Mouse (Mus musculus) midbrain, postnatal 0 days (tissue): ENCODE measurements around the gene Tcf23. TPM values are rescaled to one million over a fixed set of nuclear protein-coding genes. Genes with fewer than 3 reads are reported as not detected.

Experiments used
- ATAC-seq: fragments of 200-750 bp; cut with Nextera tagmentation; 2 replicates; pipeline ENCODE4 v1.8.0; 2017; ENCODE audit warnings: moderate number of reproducible peaks, mild to moderate bottlenecking, moderate TSS enrichment, moderate library complexity; ENCODE audit not compliant: low FRiP score
- DNase-seq: peaks from one replicate; pipeline ENCODE4 v3.0.0-alpha.2; 2015; ENCODE audit warnings: low spot score
- H3K27ac ChIP-seq: fragments of 300-500 bp; sonication (generic); 2 replicates; pipeline ENCODE4 v1.5.1; 2014; ENCODE audit warnings: low read depth, mild to moderate bottlenecking, low read length, mixed read lengths
- H3K27me3 ChIP-seq: fragments of 300-500 bp; sonication (generic); 2 replicates; pipeline ENCODE4 v1.6.1; 2014; ENCODE audit warnings: low read length, control low read depth, mixed read lengths; ENCODE audit not compliant: insufficient read depth
- H3K36me3 ChIP-seq: fragments of 300-500 bp; sonication (generic); 2 replicates; pipeline ENCODE4 v1.6.1; 2014; ENCODE audit warnings: low read length, control low read depth, mixed read lengths; ENCODE audit not compliant: insufficient read depth
- H3K4me1 ChIP-seq: fragments of 300-500 bp; sonication (generic); 2 replicates; pipeline ENCODE4 v1.6.1; 2014; ENCODE audit warnings: mild to moderate bottlenecking, control low read depth, antibody characterized with exemption, low read length, mixed read lengths; ENCODE audit not compliant: insufficient read depth
- H3K4me2 ChIP-seq: fragments of 300-500 bp; sonication (generic); 2 replicates; pipeline ENCODE4 v1.6.1; 2014; ENCODE audit warnings: low read depth, mild to moderate bottlenecking, low read length, mixed read lengths; ENCODE audit not compliant: poor library complexity, severe bottlenecking
- H3K4me3 ChIP-seq: fragments of 300-500 bp; sonication (generic); 2 replicates; pipeline ENCODE4 v1.5.1; 2014; ENCODE audit warnings: low read depth, mild to moderate bottlenecking, low read length, moderate library complexity
- H3K9ac ChIP-seq: fragments of 300-500 bp; sonication (generic); replicated peaks from 2 replicates; pipeline ENCODE4 v1.6.1; 2014; ENCODE audit warnings: mild to moderate bottlenecking, low read length, moderate library complexity, mixed read lengths; ENCODE audit not compliant: poor library complexity, severe bottlenecking
- H3K9me3 ChIP-seq: fragments of 300-500 bp; sonication (generic); 2 replicates; pipeline ENCODE4 v1.6.1; 2016; ENCODE audit warnings: low read length, control low read depth
- CTCF ChIP-seq: IDR thresholded peaks from 2 replicates; pipeline ENCODE4 v1.5.1; 2016; ENCODE audit warnings: antibody characterized with exemption, mild to moderate bottlenecking
- WGBS: fragments of 180-500 bp; shearing (Covaris S2); extraction: QIAGEN DNeasy Blood & Tissue Kit; methylation state at CpG from one replicate; pipeline ENCODE4 v1.1.7; 2014; 5-methylcytosine and 5-hydroxymethylcytosine counted together
- polyA plus RNA-seq: library from polyadenylated mRNA; unstranded; fragments of >200 nt; fragmentation: Nextera tagmentation; extraction: Ambion mirVana; gene quantifications from 2 replicates; pipeline ENCODE4 v1.2.1, GENCODE M21; 2015
- total RNA-seq: library from RNA; depleted of rRNA; stranded (reverse); fragments of >200 nt; gene quantifications from 2 replicates; pipeline ENCODE4 v1.2.3, GENCODE M21; 2014

The Tcf23 gene
- total and polyA plus RNA-seq, 2 experiments from 2014 or later = 0.09 TPM; not detected in 1

DNA sequence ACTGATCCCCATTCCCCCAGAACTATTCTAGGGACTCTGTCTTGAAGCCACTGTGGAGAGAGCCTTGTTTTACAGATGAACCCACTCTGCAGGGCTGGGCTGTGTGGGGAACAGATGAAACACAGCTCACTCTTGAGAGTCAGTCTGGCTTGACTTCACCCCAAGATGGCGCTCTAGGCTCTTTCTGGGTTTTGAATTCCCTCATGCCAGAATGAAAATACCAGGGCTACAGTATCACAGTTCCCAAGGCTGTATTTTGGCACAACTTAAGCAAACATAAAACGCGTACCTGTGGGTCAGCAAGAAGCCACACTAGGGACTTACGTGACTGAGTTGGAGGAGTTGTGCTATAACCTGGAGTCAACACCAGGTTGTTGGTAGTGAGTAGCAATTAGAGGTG lies 38.3 kb upstream of the Tcf23 start:
- no peaks in the 10 kb centered on the region for H3K27me3 ChIP-seq
- no peak overlapping the region for H3K9ac ChIP-seq
- DNase-seq (peak; percentile 84), ATAC-seq (no peak)
- H3K9me3 ChIP-seq = no peaks in the 10 kb centered on the region
- no peaks in the 10 kb centered on the region for H3K4me1 ChIP-seq
- H3K27ac ChIP-seq = no peak overlapping the region
- H3K4me2 ChIP-seq = no peak overlapping the region
- peaks cover 13% of the 10 kb centered on the region for H3K36me3 ChIP-seq
- peak; percentile 83 for TF ChIP-seq CTCF
- 37% methylated on average over 4 of the region's 4 CpGs for WGBS
- no peak overlapping the region for H3K4me3 ChIP-seq

DNA sequence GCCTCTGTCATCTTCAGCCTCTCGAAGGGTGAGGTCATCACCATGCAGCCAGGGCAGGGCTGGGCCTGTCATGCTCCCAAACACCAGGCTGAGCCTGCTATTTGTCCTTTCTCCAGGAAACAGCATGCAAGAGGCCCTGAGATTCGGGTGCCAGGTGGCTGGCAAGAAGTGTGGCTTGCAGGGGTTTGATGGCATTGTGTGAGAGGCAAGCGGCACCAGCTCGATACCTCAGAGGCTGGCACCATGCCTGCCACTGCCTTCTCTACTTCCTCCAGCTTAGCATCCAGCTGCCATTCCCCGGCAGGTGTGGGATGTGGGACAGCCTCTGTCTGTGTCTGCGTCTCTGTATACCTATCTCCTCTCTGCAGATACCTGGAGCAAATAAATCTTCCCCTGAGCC lies 37.6 kb upstream of the Tcf23 start:
- Histone ChIP-seq H3K4me2 (no peak overlapping the region), H3K9ac (no peak overlapping the region), H3K4me3 (no peak overlapping the region), H3K27ac (no peak overlapping the region), H3K4me1 (no peaks in the 10 kb centered on the region), H3K27me3 (no peaks in the 10 kb centered on the region), H3K36me3 (peaks cover 13% of the 10 kb centered on the region), H3K9me3 (no peaks in the 10 kb centered on the region)
- TF ChIP-seq CTCF = no peak
- 83% methylated on average over 6 of the region's 6 CpGs for WGBS
- no peak for ATAC-seq
- DNase-seq = no peak

DNA sequence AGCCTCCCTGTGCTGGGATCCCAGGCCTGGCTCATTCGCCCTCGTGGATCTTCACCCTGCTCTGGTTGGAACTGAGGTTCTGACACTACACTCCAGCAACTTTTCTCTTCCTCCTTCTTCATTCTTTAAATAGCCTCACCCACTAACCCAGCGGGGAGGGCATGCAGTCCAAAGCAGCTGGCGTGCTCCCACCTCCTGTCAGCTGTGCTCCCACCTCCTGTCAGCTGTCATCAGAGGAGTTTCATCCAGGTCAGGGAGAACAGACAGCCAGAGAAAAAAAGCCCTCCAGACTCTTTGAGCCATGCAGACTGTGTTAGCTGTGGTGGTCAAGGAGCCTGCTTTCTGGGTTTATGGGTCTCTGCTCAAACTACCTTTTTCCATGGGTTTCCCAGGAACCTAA lies 37.1 kb upstream of the Tcf23 start:
- TF ChIP-seq CTCF = no peak
- no peaks in the 10 kb centered on the region for H3K4me1 ChIP-seq
- 80% methylated on average over 4 of the region's 4 CpGs for WGBS
- H3K36me3 ChIP-seq = peaks cover 13% of the 10 kb centered on the region
- H3K4me3 ChIP-seq = no peak overlapping the region
- H3K27me3 ChIP-seq = no peaks in the 10 kb centered on the region
- H3K9ac ChIP-seq = no peak overlapping the region
- ATAC-seq (no peak), DNase-seq (no peak)
- no peak overlapping the region for H3K4me2 ChIP-seq
- H3K9me3 ChIP-seq = no peaks in the 10 kb centered on the region
- H3K27ac ChIP-seq = no peak overlapping the region

DNA sequence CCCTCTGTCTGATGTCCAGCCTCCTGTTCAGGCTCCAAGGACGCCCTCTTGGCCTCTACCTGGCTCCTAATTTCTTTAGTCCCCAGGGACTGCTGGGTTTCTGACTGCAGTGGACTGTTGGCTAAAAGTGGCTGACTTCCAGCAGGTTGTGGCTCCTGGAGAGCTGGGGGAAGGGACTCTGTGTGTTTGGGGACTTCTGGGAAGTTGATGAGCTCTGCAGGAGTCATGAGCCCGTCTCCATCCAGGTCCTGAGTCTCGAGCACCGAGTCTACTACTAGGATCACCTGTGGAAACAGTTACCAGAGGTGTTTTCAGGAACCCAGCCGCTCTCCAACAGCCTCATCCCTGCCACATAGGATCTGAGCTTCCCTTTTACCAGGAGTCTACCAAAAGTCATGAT lies 34.8 kb upstream of the Tcf23 start:
- no peak overlapping the region for H3K4me3 ChIP-seq
- H3K4me1 ChIP-seq = no peaks in the 10 kb centered on the region
- H3K36me3 ChIP-seq = peaks cover 13% of the 10 kb centered on the region
- DNase-seq (no peak), ATAC-seq (no peak)
- no peaks in the 10 kb centered on the region for H3K9me3 ChIP-seq
- no peak for TF ChIP-seq CTCF
- H3K27me3 ChIP-seq = no peaks in the 10 kb centered on the region
- no peak overlapping the region for H3K9ac ChIP-seq
- no peak overlapping the region for H3K4me2 ChIP-seq
- 70% methylated on average over 5 of the region's 5 CpGs for WGBS
- H3K27ac ChIP-seq = no peak overlapping the region

DNA sequence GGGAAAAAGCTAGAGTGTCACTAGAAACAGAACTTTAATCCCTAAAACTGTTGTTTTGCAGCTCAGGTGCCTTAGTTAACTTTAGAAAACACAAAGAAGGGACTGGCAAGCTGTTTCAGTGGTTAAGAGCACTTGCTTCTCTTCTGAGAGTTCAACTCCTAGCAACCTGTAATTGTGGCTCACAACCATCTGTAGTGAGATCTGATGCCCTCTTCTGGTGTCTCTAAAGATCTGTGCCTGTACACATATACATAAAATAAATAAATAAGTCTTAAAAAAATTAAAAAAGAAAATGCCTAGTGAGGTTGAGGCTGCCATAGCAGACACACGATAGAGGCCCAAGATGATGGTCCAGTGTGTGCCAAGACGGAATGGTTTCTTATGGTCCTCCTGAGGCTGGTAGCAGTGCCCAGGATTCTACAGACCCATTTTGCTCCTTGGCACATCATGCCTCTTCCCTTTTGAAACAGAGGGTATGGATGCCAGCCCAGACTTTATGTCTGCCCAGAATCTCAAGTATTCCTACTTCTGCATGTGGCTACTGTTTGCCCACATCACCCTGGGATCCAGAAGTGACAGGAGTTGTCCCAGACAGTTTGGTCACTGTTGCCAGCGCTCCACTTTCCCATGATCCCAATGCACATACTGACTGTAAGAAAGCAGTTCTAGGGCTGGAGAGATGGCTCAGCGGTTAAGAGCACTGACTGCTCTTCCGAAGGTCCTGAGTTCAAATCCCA lies 33.6 kb upstream of the Tcf23 start:
- Histone ChIP-seq H3K4me3 (no peak overlapping the region), H3K9ac (no peak overlapping the region), H3K4me1 (no peaks in the 10 kb centered on the region), H3K9me3 (no peaks in the 10 kb centered on the region), H3K27ac (no peak overlapping the region), H3K36me3 (peaks cover 13% of the 10 kb centered on the region), H3K4me2 (no peak overlapping the region), H3K27me3 (no peaks in the 10 kb centered on the region)
- DNase-seq (peak; percentile 31), ATAC-seq (no peak)
- WGBS = 91% methylated on average over 5 of the region's 5 CpGs
- TF ChIP-seq CTCF = peak; percentile 42

DNA sequence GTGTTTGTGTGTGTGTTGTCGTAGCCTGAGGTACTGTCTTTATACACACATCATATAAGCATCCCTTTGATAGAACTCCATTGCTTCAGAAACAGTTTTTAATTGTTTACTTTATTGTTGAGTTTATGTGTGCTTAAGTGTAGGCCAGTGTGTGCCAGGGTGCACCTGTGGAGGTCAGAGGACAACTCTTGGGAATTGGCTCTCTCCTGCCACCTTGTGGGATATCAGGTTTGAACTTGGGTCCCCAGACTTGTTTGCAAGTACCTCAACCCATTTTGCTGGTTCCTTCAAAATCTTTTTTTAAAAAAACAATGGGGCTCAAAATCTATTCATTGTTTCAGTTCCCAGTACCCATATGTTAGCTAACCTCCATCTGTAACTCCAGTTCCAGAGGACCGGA lies 25.5 kb upstream of the Tcf23 start:
- DNase-seq (no peak), ATAC-seq (no peak)
- H3K9me3 ChIP-seq = no peaks in the 10 kb centered on the region
- 94% methylated on average over 2 of the region's 2 CpGs for whole genome bisulfite sequencing
- no peaks in the 10 kb centered on the region for H3K36me3 ChIP-seq
- H3K4me2 ChIP-seq = no peak overlapping the region
- peak; percentile 48 for TF ChIP-seq CTCF
- H3K4me1 ChIP-seq = peaks cover 3% of the 10 kb centered on the region; the same call in 1 of the 2 replicates
- no peak overlapping the region for H3K27ac ChIP-seq
- H3K9ac ChIP-seq = no peak overlapping the region
- H3K4me3 ChIP-seq = no peak overlapping the region
- no peaks in the 10 kb centered on the region for H3K27me3 ChIP-seq
